Mouse (Mus musculus) testis, adult 2 months (tissue): ENCODE results near the gene Cpsf7.

Experiments used
- CTCF ChIP-seq: fragments of 200-500 bp; IDR thresholded peaks from 2 replicates; pipeline ENCODE4 v1.5.1; 2012; ENCODE audit warnings: low read depth, mild to moderate bottlenecking, inconsistent platforms, low read length, moderate library complexity; ENCODE audit not compliant: control insufficient read depth, insufficient read depth, insufficient replicate concordance
- POLR2A ChIP-seq: fragments of 200-500 bp; IDR thresholded peaks from 2 replicates; pipeline ENCODE4 v1.6.1; 2012; ENCODE audit warnings: low read depth, mild to moderate bottlenecking, inconsistent platforms, low read length, moderate library complexity; ENCODE audit not compliant: control insufficient read depth

DNA sequence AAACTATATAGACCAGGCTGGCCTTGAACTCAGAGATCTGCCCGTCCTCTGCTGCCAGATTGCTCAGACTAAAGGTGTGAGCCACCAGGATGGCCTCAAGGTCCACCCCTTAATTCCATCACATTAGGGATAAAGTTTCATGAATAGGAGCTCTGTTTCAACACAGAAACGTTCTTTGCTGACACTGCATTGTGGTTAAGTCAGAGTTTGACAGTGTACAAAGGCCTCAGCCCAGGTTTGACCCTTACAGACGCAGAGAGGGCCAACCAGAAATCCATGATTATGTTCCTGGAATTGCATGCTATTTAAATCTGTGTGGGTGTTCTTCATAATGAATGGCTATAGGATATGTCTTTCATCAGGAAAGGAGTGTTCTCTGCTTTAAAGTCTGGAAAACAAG is 65.2 kb downstream of the Cpsf7 start:
- TF ChIP-seq CTCF = no peak
- no peak for TF ChIP-seq POLR2A
